Mouse (Mus musculus) hindbrain, postnatal 0 days (tissue): ENCODE data around the gene Rims1. TPM values are rescaled to one million over a fixed set of nuclear protein-coding genes. Genes with fewer than 3 reads are reported as not detected.

ENCODE experiments used
- ATAC-seq: fragments of 200-750 bp; cut with Nextera tagmentation; 2 replicates; pipeline ENCODE4 v1.8.0; 2017; ENCODE audit warnings: mild to moderate bottlenecking, moderate TSS enrichment, moderate library complexity
- DNase-seq: peaks from one replicate; pipeline ENCODE4 v3.0.0-alpha.2; 2015; ENCODE audit warnings: low spot score
- H3K27ac ChIP-seq: fragments of 300-500 bp; sonication (generic); 2 replicates; pipeline ENCODE4 v1.5.1; 2014; ENCODE audit warnings: mild to moderate bottlenecking
- H3K27me3 ChIP-seq: fragments of 300-500 bp; sonication (generic); 2 replicates; pipeline ENCODE4 v1.6.1; 2014; ENCODE audit warnings: low read length, mixed read lengths; ENCODE audit not compliant: insufficient read depth
- H3K36me3 ChIP-seq: fragments of 300-500 bp; sonication (generic); 2 replicates; pipeline ENCODE4 v1.6.1; 2014; ENCODE audit warnings: low read length, mixed read lengths; ENCODE audit not compliant: insufficient read depth
- H3K4me1 ChIP-seq: fragments of 300-500 bp; sonication (generic); 2 replicates; pipeline ENCODE4 v1.6.1; 2014; ENCODE audit warnings: antibody characterized with exemption, low read length, mixed read lengths; ENCODE audit not compliant: insufficient read depth
- H3K4me2 ChIP-seq: fragments of 300-500 bp; sonication (generic); 2 replicates; pipeline ENCODE4 v1.6.1; 2014; ENCODE audit warnings: low read depth, mild to moderate bottlenecking, low read length, moderate library complexity, mixed read lengths
- H3K4me3 ChIP-seq: fragments of 300-500 bp; sonication (generic); 2 replicates; pipeline ENCODE4 v1.5.1; 2014; ENCODE audit warnings: low read length
- H3K9ac ChIP-seq: fragments of 300-500 bp; sonication (generic); replicated peaks from 2 replicates; pipeline ENCODE4 v1.6.1; 2014; ENCODE audit warnings: mild to moderate bottlenecking, low read length, moderate library complexity, mixed read lengths
- H3K9me3 ChIP-seq: fragments of 300-500 bp; sonication (generic); 2 replicates; pipeline ENCODE4 v1.6.1; 2016; ENCODE audit warnings: low read length, mixed read lengths
- CTCF ChIP-seq: IDR thresholded peaks from 2 replicates; pipeline ENCODE4 v1.5.1; 2016; ENCODE audit warnings: antibody characterized with exemption, control low read depth, low read depth
- WGBS: fragments of 180-500 bp; shearing (Covaris S2); extraction: QIAGEN DNeasy Blood & Tissue Kit; methylation state at CpG from one replicate; pipeline ENCODE4 v1.1.7; 2014; 5-methylcytosine and 5-hydroxymethylcytosine counted together
- polyA plus RNA-seq: library from polyadenylated mRNA; unstranded; fragments of >200 nt; fragmentation: Nextera tagmentation; extraction: Ambion mirVana; gene quantifications from 2 replicates; pipeline ENCODE4 v1.2.1, GENCODE M21; 2015
- total RNA-seq: library from RNA; depleted of rRNA; stranded (reverse); fragments of >200 nt; gene quantifications from 2 replicates; pipeline ENCODE4 v1.2.3, GENCODE M21; 2014

Rims1 gene
- total and polyA plus RNA-seq, 2 experiments from 2014 or later: 21.2 to 51.9 TPM

DNA sequence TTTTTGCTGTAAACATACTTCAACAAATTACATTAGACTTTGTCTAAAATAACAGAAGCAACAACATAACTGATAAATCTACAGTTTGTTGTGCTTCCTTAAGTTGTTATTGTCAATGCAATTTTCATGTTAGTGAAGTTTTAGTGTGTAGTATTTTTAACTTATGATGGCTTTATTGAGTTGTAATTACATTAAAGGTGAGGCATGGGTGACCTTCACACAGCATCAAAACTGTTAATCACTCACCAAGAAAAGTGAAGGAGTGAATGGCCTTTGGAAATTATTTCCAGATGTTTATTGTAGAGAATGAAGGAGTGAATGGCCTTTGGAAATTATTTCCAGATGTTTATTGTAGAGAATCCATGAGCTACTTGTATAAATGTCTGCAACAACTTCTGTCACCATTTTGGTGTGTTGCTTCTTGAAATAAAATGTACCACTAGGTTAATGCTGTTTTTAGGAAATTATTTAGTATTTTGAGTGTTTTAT, 556.9 kb downstream of the Rims1 start:
- DNase-seq: no peak
- Histone ChIP-seq H3K9me3 (no peaks in the 10 kb centered on the region), H3K27ac (no peak overlapping the region), H3K27me3 (no peaks in the 10 kb centered on the region), H3K4me2 (no peak overlapping the region), H3K36me3 (no peaks in the 10 kb centered on the region), H3K9ac (no peak overlapping the region), H3K4me3 (no peak overlapping the region), H3K4me1 (no peaks in the 10 kb centered on the region)
- no peak for TF ChIP-seq CTCF
- no peak for ATAC-seq

GRCm38 (mm10) chr1:22245748-22246147, 560.0 kb downstream of the Rims1 start:
- ATAC-seq: no peak
- H3K4me1 ChIP-seq: no peaks in the 10 kb centered on the region
- no peak overlapping the region for H3K27ac ChIP-seq
- no peaks in the 10 kb centered on the region for H3K36me3 ChIP-seq
- 86% methylated on average over 2 of the region's 2 CpGs for WGBS
- DNase-seq: no peak
- TF ChIP-seq CTCF: no peak
- H3K27me3 ChIP-seq: no peaks in the 10 kb centered on the region
- no peak overlapping the region for H3K9ac ChIP-seq
- H3K4me2 ChIP-seq: no peak overlapping the region
- no peak overlapping the region for H3K4me3 ChIP-seq
- no peaks in the 10 kb centered on the region for H3K9me3 ChIP-seq
